Mouse (Mus musculus) myocyte (in vitro differentiated cells): ENCODE measurements around the gene Adgrg7. TPM values are rescaled to one million over a fixed set of nuclear protein-coding genes. Genes with fewer than 3 reads are reported as not detected.

ENCODE experiments used
- H3K27me3 ChIP-seq: one replicate; pipeline ENCODE4 v1.6.1; 2011; ENCODE audit not compliant: control insufficient read depth, insufficient read depth, insufficient read length
- H3K36me3 ChIP-seq: one replicate; pipeline ENCODE4 v1.6.1; 2011; ENCODE audit not compliant: control insufficient read depth, insufficient read depth
- H3K4me2 ChIP-seq: one replicate; pipeline ENCODE4 v1.6.1; 2011; ENCODE audit warnings: low read depth, control low read depth
- H3K4me3 ChIP-seq: one replicate; pipeline ENCODE4 v1.5.1; 2011; ENCODE audit warnings: mild to moderate bottlenecking, control low read depth, moderate library complexity
- H3K79me2 ChIP-seq: one replicate; pipeline ENCODE4 v1.6.1; 2011; ENCODE audit not compliant: control insufficient read depth, insufficient read depth
- H3ac ChIP-seq: one replicate; pipeline ENCODE4 v1.6.1; 2011; ENCODE audit not compliant: control insufficient read depth, insufficient read length
- CEBPB ChIP-seq: IDR thresholded peaks from 2 replicates; pipeline ENCODE4 v1.6.1; 2011; ENCODE audit warnings: mild to moderate bottlenecking, moderate library complexity; ENCODE audit not compliant: poor library complexity, insufficient read depth, severe bottlenecking
- E2F4 ChIP-seq: IDR thresholded peaks from one replicate; pipeline ENCODE4 v1.6.1; 2011; ENCODE audit warnings: mild to moderate bottlenecking, control low read depth, moderate library complexity; ENCODE audit not compliant: insufficient read depth
- MAX ChIP-seq: IDR thresholded peaks from one replicate; pipeline ENCODE4 v1.6.1; 2011; ENCODE audit warnings: low read depth, mild to moderate bottlenecking, control low read depth
- MYOD1 ChIP-seq, 3 experiments: IDR thresholded peaks; one replicate each; pipeline ENCODE4 v1.6.1; 2011; ENCODE audit warnings: control low read depth in 2 of 3, low read depth in 2 of 3, mild to moderate bottlenecking in 2 of 3, moderate library complexity in 1 of 3; ENCODE audit not compliant: insufficient read length in 2 of 3, control insufficient read depth in 1 of 3
- MYOG ChIP-seq, 3 experiments: IDR thresholded peaks; one replicate each; pipeline ENCODE4 v1.6.1; 2011; ENCODE audit warnings: control low read depth in 2 of 3, low read depth in 2 of 3, mild to moderate bottlenecking in 2 of 3; ENCODE audit not compliant: insufficient read length in 2 of 3, control insufficient read depth in 1 of 3, insufficient read depth in 1 of 3
- POLR2A ChIP-seq: IDR thresholded peaks from one replicate; pipeline ENCODE4 v1.6.1; 2011; ENCODE audit warnings: low read depth, mild to moderate bottlenecking, control low read depth, moderate library complexity; ENCODE audit not compliant: insufficient read length
- POLR2AphosphoS2 ChIP-seq: IDR thresholded peaks from one replicate; pipeline ENCODE4 v1.6.1; 2011; ENCODE audit warnings: low read depth, control low read depth; ENCODE audit not compliant: insufficient read length
- SRF ChIP-seq: IDR thresholded peaks from one replicate; pipeline ENCODE4 v1.6.1; 2011; ENCODE audit warnings: low read depth; ENCODE audit not compliant: control insufficient read depth, insufficient read length
- TCF12 ChIP-seq: IDR thresholded peaks from one replicate; pipeline ENCODE4 v1.6.1; 2011; ENCODE audit warnings: mild to moderate bottlenecking, control low read depth; ENCODE audit not compliant: poor library complexity, insufficient read depth, severe bottlenecking
- TCF3 ChIP-seq: IDR thresholded peaks from one replicate; pipeline ENCODE4 v1.6.1; 2011; ENCODE audit warnings: low read depth, control low read depth; ENCODE audit not compliant: insufficient read length
- USF1 ChIP-seq: IDR thresholded peaks from one replicate; pipeline ENCODE4 v1.6.1; 2011; ENCODE audit warnings: low read depth, mild to moderate bottlenecking, control low read depth, moderate library complexity
- polyA plus RNA-seq: library from polyadenylated mRNA; unstranded; fragments of >200 nt; fragmentation: generic; extraction: Trizol; gene quantifications from one replicate; pipeline ENCODE4 v1.2.1, GENCODE M21; 2012; ENCODE audit warnings: missing spikeins

Adgrg7 gene
- polyA plus RNA-seq, 1 experiment: not detected

- H3ac ChIP-seq: no peak overlapping the region
- TF ChIP-seq TCF12 (no peak), E2F4 (no peak), POLR2A (no peak), MYOD1 (IDR thresholded peaks at IDR 0.05; ENCODE audit: control insufficient read depth in 1 of 3, insufficient read length in 2 of 3, low read depth in 2 of 3) (no peak), USF1 (no peak)
- no peaks in the 10 kb centered on the region for H3K36me3 ChIP-seq
- H3K4me3 ChIP-seq: no peak overlapping the region
- no peaks in the 10 kb centered on the region for H3K27me3 ChIP-seq
- no peak overlapping the region for H3K4me2 ChIP-seq
- no peaks in the 10 kb centered on the region for H3K79me2 ChIP-seq
Measured at GRCm38 (mm10) chr16:56801370-56802109, 5.9 kb upstream of the Adgrg7 start.

- Histone ChIP-seq H3K4me2 (no peak overlapping the region), H3K27me3 (no peaks in the 10 kb centered on the region), H3K79me2 (no peaks in the 10 kb centered on the region), H3K4me3 (no peak overlapping the region), H3ac (no peak overlapping the region), H3K36me3 (no peaks in the 10 kb centered on the region)
- no peak for TF ChIP-seq MYOG (IDR thresholded peaks at IDR 0.05; ENCODE audit: control insufficient read depth in 1 of 3, insufficient read depth in 1 of 3, insufficient read length in 2 of 3, low read depth in 2 of 3)
Measured at GRCm38 (mm10) chr16:56800946-56801345, 5.3 kb upstream of the Adgrg7 start.

GRCm38 (mm10) chr16:56800469-56800868, 4.8 kb upstream of the Adgrg7 start:
- TF ChIP-seq USF1 (no peak), CEBPB (no peak), E2F4 (no peak), SRF (no peak), POLR2A (no peak), TCF3 (no peak)
- Histone ChIP-seq H3K4me3 (no peak overlapping the region), H3K27me3 (no peaks in the 10 kb centered on the region), H3ac (no peak overlapping the region), H3K4me2 (no peak overlapping the region), H3K36me3 (no peaks in the 10 kb centered on the region), H3K79me2 (no peaks in the 10 kb centered on the region)

GRCm38 (mm10) chr16:56799541-56800029, 3.9 kb upstream of the Adgrg7 start:
- TF ChIP-seq CEBPB (no peak), USF1 (no peak), POLR2A (no peak), POLR2AphosphoS2 (no peak), MAX (no peak), MYOG (IDR thresholded peaks at IDR 0.05; ENCODE audit: control insufficient read depth in 1 of 3, insufficient read depth in 1 of 3, insufficient read length in 2 of 3, low read depth in 2 of 3) (no peak), E2F4 (no peak), SRF (no peak), TCF12 (no peak)
- Histone ChIP-seq H3K36me3 (no peaks in the 10 kb centered on the region), H3ac (no peak overlapping the region), H3K4me3 (no peak overlapping the region), H3K27me3 (no peaks in the 10 kb centered on the region), H3K4me2 (no peak overlapping the region), H3K79me2 (no peaks in the 10 kb centered on the region)

- H3K4me2 ChIP-seq: no peak overlapping the region
- H3K4me3 ChIP-seq: no peak overlapping the region
- H3K27me3 ChIP-seq: no peaks in the 10 kb centered on the region
- no peak for TF ChIP-seq TCF3
- no peak for TF ChIP-seq MYOD1 (IDR thresholded peaks at IDR 0.05; ENCODE audit: control insufficient read depth in 1 of 3, insufficient read length in 2 of 3, low read depth in 2 of 3)
- no peaks in the 10 kb centered on the region for H3K36me3 ChIP-seq
- no peaks in the 10 kb centered on the region for H3K79me2 ChIP-seq
- H3ac ChIP-seq: no peak overlapping the region
Measured at GRCm38 (mm10) chr16:56798873-56799272, 3.2 kb upstream of the Adgrg7 start.
